Mouse (Mus musculus): Measurements from ENCODE around the gene Igfbp6.

The Igfbp6 gene

GRCm38 (mm10) chr15:102175736-102176319 lies 31.7 kb downstream of the Igfbp6 start:
- no peak for DNase-seq (ENCODE audit: low spot score in 2 of 2)

GRCm38 (mm10) chr15:102176571-102177316 lies 32.6 kb downstream of the Igfbp6 start:
- DNase-seq (ENCODE audit: low spot score in 2 of 2), result no peak

- no peak for DNase-seq (ENCODE audit: low spot score in 2 of 2)
Measured at GRCm38 (mm10) chr15:102177417-102177816, 33.3 kb downstream of the Igfbp6 start.

- peak; percentile 44 to 56 for DNase-seq (ENCODE audit: low spot score in 2 of 2)
Measured at GRCm38 (mm10) chr15:102178279-102178678, 34.1 kb downstream of the Igfbp6 start.

GRCm38 (mm10) chr15:102179106-102179505 lies 34.9 kb downstream of the Igfbp6 start:
- DNase-seq (ENCODE audit: low spot score in 2 of 2), result no peak

- no peak for DNase-seq (ENCODE audit: low spot score in 2 of 2)
Measured at GRCm38 (mm10) chr15:102179924-102180323, 35.8 kb downstream of the Igfbp6 start.

- no peak for DNase-seq (ENCODE audit: low spot score in 2 of 2)
Measured at GRCm38 (mm10) chr15:102183076-102183475, 38.9 kb downstream of the Igfbp6 start.

- no peak for DNase-seq (ENCODE audit: low spot score in 2 of 2)
Measured at GRCm38 (mm10) chr15:102186239-102186638, 42.1 kb downstream of the Igfbp6 start.

GRCm38 (mm10) chr15:102188096-102188495 lies 43.9 kb downstream of the Igfbp6 start:
- DNase-seq (ENCODE audit: low spot score in 2 of 2), result no peak

GRCm38 (mm10) chr15:102188883-102189282 lies 44.7 kb downstream of the Igfbp6 start:
- DNase-seq (ENCODE audit: low spot score in 2 of 2), result no peak

- DNase-seq (ENCODE audit: low spot score in 2 of 2), result no peak
Measured at GRCm38 (mm10) chr15:102191699-102192098, 47.5 kb downstream of the Igfbp6 start.

GRCm38 (mm10) chr15:102192271-102192812 lies 48.2 kb downstream of the Igfbp6 start:
- no peak for DNase-seq (ENCODE audit: low spot score in 2 of 2)

GRCm38 (mm10) chr15:102192820-102193386 lies 48.7 kb downstream of the Igfbp6 start:
- no peak for DNase-seq (ENCODE audit: low spot score in 2 of 2)

- DNase-seq (ENCODE audit: low spot score in 2 of 2), result no peak
Measured at GRCm38 (mm10) chr15:102193652-102194051, 49.5 kb downstream of the Igfbp6 start.

- no peak for DNase-seq (ENCODE audit: low spot score in 2 of 2)
Measured at GRCm38 (mm10) chr15:102194439-102194838, 50.3 kb downstream of the Igfbp6 start.

- no peak for DNase-seq (ENCODE audit: low spot score in 2 of 2)
Measured at GRCm38 (mm10) chr15:102195373-102195772, 51.2 kb downstream of the Igfbp6 start.

- DNase-seq (ENCODE audit: low spot score in 2 of 2), result no peak
Measured at GRCm38 (mm10) chr15:102198841-102199240, 54.7 kb downstream of the Igfbp6 start.

Measured in right cerebral cortex, postnatal 36 days (tissue).